Mouse (Mus musculus) bone marrow macrophage, adult 2 months (primary cell): ENCODE data around the gene Myo18b. TPM values are rescaled to one million over a fixed set of nuclear protein-coding genes. Genes with fewer than 3 reads are reported as not detected.

Source experiments
- H3K27ac ChIP-seq: 2 replicates; pipeline ENCODE4 v1.5.1; 2012; ENCODE audit warnings: low read depth, low read length; ENCODE audit not compliant: insufficient read depth
- H3K4me1 ChIP-seq: 2 replicates; pipeline ENCODE4 v1.6.1; 2012; ENCODE audit warnings: low read length; ENCODE audit not compliant: control insufficient read depth, insufficient read depth
- H3K4me3 ChIP-seq: 2 replicates; pipeline ENCODE4 v1.5.1; 2012; ENCODE audit warnings: mild to moderate bottlenecking, low read length, moderate library complexity; ENCODE audit not compliant: insufficient read depth
- CTCF ChIP-seq: IDR thresholded peaks from 2 replicates; pipeline ENCODE4 v1.5.1; 2012; ENCODE audit warnings: low read depth, mild to moderate bottlenecking, low read length, moderate library complexity
- POLR2A ChIP-seq: IDR thresholded peaks from 2 replicates; pipeline ENCODE4 v1.6.1; 2012; ENCODE audit warnings: mild to moderate bottlenecking, low read depth, low read length, borderline replicate concordance
- polyA plus RNA-seq: library from polyadenylated mRNA; stranded (reverse); fragments of >200 nt; gene quantifications from 2 replicates; pipeline ENCODE4 v1.2.4, GENCODE M21; 2012; ENCODE audit not compliant: missing spikeins, insufficient read depth, insufficient read length

Myo18b gene
- polyA plus RNA-seq, 1 experiment, result not detected

GRCm38 (mm10) chr5:112735040-112735439, 161.1 kb downstream of the Myo18b start:
- TF ChIP-seq CTCF (no peak), POLR2A (no peak)
- Histone ChIP-seq H3K4me1 (no peaks in the 10 kb centered on the region), H3K4me3 (no peak overlapping the region), H3K27ac (no peak overlapping the region)

GRCm38 (mm10) chr5:112730604-112731003, 165.6 kb downstream of the Myo18b start:
- TF ChIP-seq CTCF (no peak), POLR2A (no peak)
- Histone ChIP-seq H3K4me3 (no peak overlapping the region), H3K27ac (no peak overlapping the region), H3K4me1 (no peaks in the 10 kb centered on the region)

- Histone ChIP-seq H3K27ac (no peak overlapping the region), H3K4me3 (no peak overlapping the region), H3K4me1 (no peaks in the 10 kb centered on the region)
- no peak for TF ChIP-seq POLR2A
- no peak for TF ChIP-seq CTCF
Measured at GRCm38 (mm10) chr5:112728432-112728831, 167.7 kb downstream of the Myo18b start.

GRCm38 (mm10) chr5:112718655-112719306, 177.4 kb downstream of the Myo18b start:
- TF ChIP-seq CTCF (no peak), POLR2A (no peak)
- H3K4me1 ChIP-seq, result no peaks in the 10 kb centered on the region
- no peak overlapping the region for H3K4me3 ChIP-seq

GRCm38 (mm10) chr5:112714679-112715446, 181.3 kb downstream of the Myo18b start:
- Histone ChIP-seq H3K4me1 (no peaks in the 10 kb centered on the region), H3K27ac (no peak overlapping the region), H3K4me3 (no peak overlapping the region)
- TF ChIP-seq POLR2A (no peak), CTCF (no peak)

More at GRCm38 (mm10) chr5:112718655-112719306, 177.4 kb downstream of the Myo18b start:
- no peak overlapping the region for H3K27ac ChIP-seq

- TF ChIP-seq POLR2A, result no peak
- no peak for TF ChIP-seq CTCF
- no peak overlapping the region for H3K4me3 ChIP-seq
- no peak overlapping the region for H3K27ac ChIP-seq
- H3K4me1 ChIP-seq, result no peaks in the 10 kb centered on the region
Measured at GRCm38 (mm10) chr5:112709831-112710230, 186.3 kb downstream of the Myo18b start.

GRCm38 (mm10) chr5:112708441-112708840, 187.7 kb downstream of the Myo18b start:
- H3K27ac ChIP-seq, result no peak overlapping the region
- no peak overlapping the region for H3K4me3 ChIP-seq
- TF ChIP-seq POLR2A, result no peak
- no peak for TF ChIP-seq CTCF
- H3K4me1 ChIP-seq, result no peaks in the 10 kb centered on the region

GRCm38 (mm10) chr5:112707478-112707877, 188.7 kb downstream of the Myo18b start:
- TF ChIP-seq POLR2A, result no peak
- no peak for TF ChIP-seq CTCF
- Histone ChIP-seq H3K4me1 (no peaks in the 10 kb centered on the region), H3K27ac (no peak overlapping the region), H3K4me3 (no peak overlapping the region)

GRCm38 (mm10) chr5:112700794-112701193, 195.4 kb downstream of the Myo18b start:
- no peak for TF ChIP-seq CTCF
- TF ChIP-seq POLR2A, result no peak
- H3K4me1 ChIP-seq, result no peaks in the 10 kb centered on the region
- no peak overlapping the region for H3K4me3 ChIP-seq
- H3K27ac ChIP-seq, result no peak overlapping the region

GRCm38 (mm10) chr5:112696683-112697082, 199.5 kb downstream of the Myo18b start:
- no peak overlapping the region for H3K27ac ChIP-seq
- H3K4me3 ChIP-seq, result no peak overlapping the region
- no peak for TF ChIP-seq POLR2A
- TF ChIP-seq CTCF, result no peak
- H3K4me1 ChIP-seq, result no peaks in the 10 kb centered on the region
